Mouse (Mus musculus) cerebellum, adult 8-10 months (tissue): ENCODE measurements around the gene Aoc1.
"Not testable (repeated sequence)": the region's sequence is repeated elsewhere in the genome, so short reads cannot be mapped to it uniquely, and the experiment has no call there.

Experiments
- DNase-seq: peaks from one replicate; pipeline ENCODE4 v3.0.0; 2022

Gene Aoc1

GRCm38 (mm10) chr6:48861616-48862280 lies 10.9 kb upstream of the Aoc1 start:
- DNase-seq = no peak

GRCm38 (mm10) chr6:48862816-48863215 lies 9.9 kb upstream of the Aoc1 start:
- no peak for DNase-seq

- no peak for DNase-seq
These were observed 9.2 kb upstream of the Aoc1 start for GRCm38 (mm10) chr6:48863488-48863887.

GRCm38 (mm10) chr6:48864181-48864580 lies 8.5 kb upstream of the Aoc1 start:
- DNase-seq = no peak

GRCm38 (mm10) chr6:48864723-48865122 lies 8.0 kb upstream of the Aoc1 start:
- DNase-seq = no peak

- no peak for DNase-seq
These were observed 7.4 kb upstream of the Aoc1 start for GRCm38 (mm10) chr6:48865152-48865745.

GRCm38 (mm10) chr6:48866355-48866950 lies 6.2 kb upstream of the Aoc1 start:
- not testable (repeated sequence) for DNase-seq

- DNase-seq = no peak
These were observed 5.5 kb upstream of the Aoc1 start for GRCm38 (mm10) chr6:48867158-48867557.

GRCm38 (mm10) chr6:48869774-48870173 lies 2.9 kb upstream of the Aoc1 start:
- DNase-seq = no peak

GRCm38 (mm10) chr6:48874576-48874975 lies 1.9 kb downstream of the Aoc1 start:
- DNase-seq = no peak

GRCm38 (mm10) chr6:48875515-48875914 lies 2.8 kb downstream of the Aoc1 start:
- DNase-seq = no peak

- DNase-seq = no peak
These were observed 3.9 kb downstream of the Aoc1 start for GRCm38 (mm10) chr6:48876510-48877135.

- no peak for DNase-seq
These were observed 21.5 kb downstream of the Aoc1 start for GRCm38 (mm10) chr6:48894203-48894602.

- no peak for DNase-seq
These were observed 22.5 kb downstream of the Aoc1 start for GRCm38 (mm10) chr6:48894938-48895818.

- DNase-seq = no peak
These were observed 23.2 kb downstream of the Aoc1 start for GRCm38 (mm10) chr6:48895941-48896340.

GRCm38 (mm10) chr6:48896956-48897355 lies 24.3 kb downstream of the Aoc1 start:
- no peak for DNase-seq

- DNase-seq = not testable (repeated sequence)
These were observed 28.6 kb downstream of the Aoc1 start for GRCm38 (mm10) chr6:48901316-48901715.

- no peak for DNase-seq
These were observed 30.1 kb downstream of the Aoc1 start for GRCm38 (mm10) chr6:48902511-48903406.

- no peak for DNase-seq
These were observed 30.7 kb downstream of the Aoc1 start for GRCm38 (mm10) chr6:48903437-48903836.

- no peak for DNase-seq
These were observed 32.9 kb downstream of the Aoc1 start for GRCm38 (mm10) chr6:48905606-48906005.

- no peak for DNase-seq
These were observed 33.7 kb downstream of the Aoc1 start for GRCm38 (mm10) chr6:48906371-48906770.

GRCm38 (mm10) chr6:48909229-48909628 lies 36.5 kb downstream of the Aoc1 start:
- no peak for DNase-seq
